Mouse (Mus musculus) midbrain, embryonic 13.5 days (tissue): ENCODE measurements around the gene Rasl11b. TPM values are rescaled to one million over a fixed set of nuclear protein-coding genes. Genes with fewer than 3 reads are reported as not detected.

Experiments
- ATAC-seq: fragments of 200-750 bp; cut with Nextera tagmentation; 2 replicates; pipeline ENCODE4 v1.8.0; 2017; ENCODE audit warnings: mild to moderate bottlenecking, moderate TSS enrichment, moderate library complexity
- H3K27ac ChIP-seq: fragments of 300-500 bp; sonication (generic); 2 replicates; pipeline ENCODE4 v1.5.1; 2015; ENCODE audit warnings: inconsistent platforms, mild to moderate bottlenecking, moderate library complexity
- H3K27me3 ChIP-seq: fragments of 300-500 bp; sonication (generic); 2 replicates; pipeline ENCODE4 v1.6.1; 2015; ENCODE audit warnings: mild to moderate bottlenecking, inconsistent platforms
- H3K36me3 ChIP-seq: fragments of 300-500 bp; sonication (generic); 2 replicates; pipeline ENCODE4 v1.6.1; 2015; ENCODE audit warnings: mild to moderate bottlenecking, inconsistent platforms
- H3K4me1 ChIP-seq: fragments of 300-500 bp; sonication (generic); replicated peaks from 2 replicates; pipeline ENCODE4 v1.6.1; 2015; ENCODE audit warnings: inconsistent platforms
- H3K4me2 ChIP-seq: fragments of 300-500 bp; sonication (generic); replicated peaks from 2 replicates; pipeline ENCODE4 v1.6.1; 2015; ENCODE audit warnings: moderate library complexity, mild to moderate bottlenecking, inconsistent platforms
- H3K4me3 ChIP-seq: fragments of 300-500 bp; sonication (generic); replicated peaks from 2 replicates; pipeline ENCODE4 v1.5.1; 2015; ENCODE audit warnings: mild to moderate bottlenecking, inconsistent platforms
- H3K9ac ChIP-seq: fragments of 300-500 bp; sonication (generic); replicated peaks from 2 replicates; pipeline ENCODE4 v1.6.1; 2015; ENCODE audit warnings: mild to moderate bottlenecking, inconsistent platforms
- H3K9me3 ChIP-seq: fragments of 300-500 bp; sonication (generic); 2 replicates; pipeline ENCODE4 v1.6.1; 2016; ENCODE audit warnings: mild to moderate bottlenecking, inconsistent platforms
- WGBS: fragments of 180-500 bp; shearing (Covaris S2); methylation state at CpG from one replicate; pipeline ENCODE4 v1.1.7; 2015; 5-methylcytosine and 5-hydroxymethylcytosine counted together
- polyA plus RNA-seq: library from polyadenylated mRNA; unstranded; fragments of >200 nt; fragmentation: Nextera tagmentation; extraction: Ambion mirVana; gene quantifications from 2 replicates; pipeline ENCODE4 v1.2.1, GENCODE M21; 2015

Rasl11b gene
- polyA plus RNA-seq, 1 experiment from 2014 or later: 11.0 TPM

DNA sequence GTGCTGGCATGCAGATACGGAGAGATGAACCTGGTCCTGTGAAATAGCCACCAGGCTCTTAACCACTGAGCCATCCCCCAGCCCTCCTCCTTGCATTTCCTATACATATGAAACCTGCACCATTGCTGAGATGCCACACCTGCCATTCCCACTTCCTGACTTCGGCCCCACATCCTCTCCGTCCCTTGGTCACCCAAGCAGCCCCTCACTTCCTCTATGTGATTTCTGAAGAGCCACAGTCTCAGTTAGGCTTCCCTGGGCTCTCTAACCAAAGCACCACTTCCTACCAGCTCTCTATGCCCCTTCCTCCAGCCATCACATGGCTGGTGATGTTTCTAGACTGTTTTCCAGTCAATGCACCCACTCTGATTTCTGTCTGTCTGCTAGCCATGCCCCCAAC, 28.4 kb upstream of the Rasl11b start:
- 92% methylated on average over 3 of the region's 3 CpGs for WGBS

GRCm38 (mm10) chr5:74168085-74168484, 27.0 kb upstream of the Rasl11b start:
- Histone ChIP-seq H3K27me3 (peaks cover 53% of the 10 kb centered on the region), H3K9me3 (no peaks in the 10 kb centered on the region), H3K4me2 (no peak overlapping the region), H3K4me1 (peaks cover 2% of the 10 kb centered on the region; the same call in 1 of the 2 replicates), H3K36me3 (no peaks in the 10 kb centered on the region), H3K27ac (no peak overlapping the region), H3K4me3 (no peak overlapping the region), H3K9ac (no peak overlapping the region)
- 93% methylated on average over 3 of the region's 3 CpGs for WGBS
- no peak for ATAC-seq

More for the DNA sequence above, 28.4 kb upstream of the Rasl11b start:
- H3K9me3 ChIP-seq: no peaks in the 10 kb centered on the region
- no peak overlapping the region for H3K27ac ChIP-seq
- no peak overlapping the region for H3K9ac ChIP-seq
- H3K36me3 ChIP-seq: no peaks in the 10 kb centered on the region
- no peak overlapping the region for H3K4me3 ChIP-seq
- H3K27me3 ChIP-seq: peaks cover 53% of the 10 kb centered on the region
- peaks cover 8% of the 10 kb centered on the region for H3K4me1 ChIP-seq
- H3K4me2 ChIP-seq: no peak overlapping the region
- no peak for ATAC-seq

- Histone ChIP-seq H3K36me3 (no peaks in the 10 kb centered on the region), H3K27ac (no peak overlapping the region), H3K4me2 (no peak overlapping the region), H3K4me3 (no peak overlapping the region), H3K9ac (no peak overlapping the region), H3K4me1 (peaks cover 24% of the 10 kb centered on the region), H3K27me3 (peaks cover 38% of the 10 kb centered on the region), H3K9me3 (no peaks in the 10 kb centered on the region)
- WGBS: 78% methylated on average over 9 of the region's 9 CpGs
- ATAC-seq: no peak
Observed at GRCm38 (mm10) chr5:74171768-74172167, 23.3 kb upstream of the Rasl11b start.

DNA sequence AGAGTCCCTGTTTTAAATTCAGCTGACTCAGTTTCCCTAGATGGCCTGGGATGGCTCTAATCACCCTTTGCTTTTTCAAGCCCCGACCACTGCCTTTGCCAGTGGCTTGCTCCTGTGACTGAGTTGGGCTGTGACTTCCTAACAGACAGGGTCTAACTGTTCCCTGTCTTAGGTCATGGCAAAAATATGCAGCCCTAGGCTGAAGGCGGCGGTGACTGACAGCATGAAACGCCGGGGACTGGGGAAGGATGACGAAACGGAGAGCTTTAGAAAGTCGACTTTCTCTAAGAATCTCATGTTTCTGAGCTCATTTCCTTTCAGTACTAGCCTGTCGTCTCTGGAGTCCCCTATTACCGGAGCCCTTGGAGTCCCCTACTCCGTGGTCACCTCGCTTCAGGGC, 22.9 kb upstream of the Rasl11b start:
- Histone ChIP-seq H3K9ac (no peak overlapping the region), H3K9me3 (no peaks in the 10 kb centered on the region), H3K4me3 (no peak overlapping the region), H3K27me3 (peaks cover 42% of the 10 kb centered on the region), H3K4me1 (peaks cover 24% of the 10 kb centered on the region), H3K36me3 (no peaks in the 10 kb centered on the region), H3K4me2 (no peak overlapping the region), H3K27ac (no peak overlapping the region)
- WGBS: 76% methylated on average over 12 of the region's 12 CpGs
- ATAC-seq: no peak

GRCm38 (mm10) chr5:74173162-74173844, 21.8 kb upstream of the Rasl11b start:
- no peak overlapping the region for H3K4me3 ChIP-seq
- peak overlapping the region; percentile 18; the same call in 1 of the 2 replicates for H3K4me2 ChIP-seq
- peaks cover 24% of the 10 kb centered on the region for H3K4me1 ChIP-seq
- no peak overlapping the region for H3K9ac ChIP-seq
- 43% methylated on average over 18 of the region's 18 CpGs for WGBS
- ATAC-seq: peak; percentile 72
- H3K27me3 ChIP-seq: peaks cover 43% of the 10 kb centered on the region
- no peak overlapping the region for H3K27ac ChIP-seq
- no peaks in the 10 kb centered on the region for H3K36me3 ChIP-seq
- H3K9me3 ChIP-seq: no peaks in the 10 kb centered on the region

GRCm38 (mm10) chr5:74175526-74176270, 19.4 kb upstream of the Rasl11b start:
- peak; percentile 39; the same call in 1 of the 2 replicates for ATAC-seq
- 56% methylated on average over 14 of the region's 14 CpGs for WGBS
- H3K27me3 ChIP-seq: peaks cover 19% of the 10 kb centered on the region
- H3K9ac ChIP-seq: no peak overlapping the region
- no peaks in the 10 kb centered on the region for H3K36me3 ChIP-seq
- no peak overlapping the region for H3K27ac ChIP-seq
- peaks cover 44% of the 10 kb centered on the region for H3K4me1 ChIP-seq
- H3K4me3 ChIP-seq: no peak overlapping the region
- H3K9me3 ChIP-seq: no peaks in the 10 kb centered on the region
- no peak overlapping the region for H3K4me2 ChIP-seq

GRCm38 (mm10) chr5:74180216-74180615, 14.9 kb upstream of the Rasl11b start:
- Histone ChIP-seq H3K36me3 (no peaks in the 10 kb centered on the region), H3K9me3 (no peaks in the 10 kb centered on the region), H3K4me2 (no peak overlapping the region), H3K9ac (no peak overlapping the region), H3K4me3 (no peak overlapping the region), H3K27ac (no peak overlapping the region), H3K4me1 (peaks cover 35% of the 10 kb centered on the region), H3K27me3 (peaks cover 31% of the 10 kb centered on the region)
- 11% methylated on average over 10 of the region's 10 CpGs for WGBS
- ATAC-seq: peak; percentile 70

GRCm38 (mm10) chr5:74183118-74183517, 12.0 kb upstream of the Rasl11b start:
- no peak for ATAC-seq
- peaks cover 27% of the 10 kb centered on the region for H3K4me1 ChIP-seq
- no peaks in the 10 kb centered on the region for H3K9me3 ChIP-seq
- H3K4me3 ChIP-seq: no peak overlapping the region
- H3K4me2 ChIP-seq: no peak overlapping the region
- H3K9ac ChIP-seq: no peak overlapping the region
- H3K27me3 ChIP-seq: peaks cover 20% of the 10 kb centered on the region; the same call in 1 of the 2 replicates
- H3K27ac ChIP-seq: no peak overlapping the region
- no peaks in the 10 kb centered on the region for H3K36me3 ChIP-seq
- 59% methylated on average over 10 of the region's 10 CpGs for WGBS

DNA sequence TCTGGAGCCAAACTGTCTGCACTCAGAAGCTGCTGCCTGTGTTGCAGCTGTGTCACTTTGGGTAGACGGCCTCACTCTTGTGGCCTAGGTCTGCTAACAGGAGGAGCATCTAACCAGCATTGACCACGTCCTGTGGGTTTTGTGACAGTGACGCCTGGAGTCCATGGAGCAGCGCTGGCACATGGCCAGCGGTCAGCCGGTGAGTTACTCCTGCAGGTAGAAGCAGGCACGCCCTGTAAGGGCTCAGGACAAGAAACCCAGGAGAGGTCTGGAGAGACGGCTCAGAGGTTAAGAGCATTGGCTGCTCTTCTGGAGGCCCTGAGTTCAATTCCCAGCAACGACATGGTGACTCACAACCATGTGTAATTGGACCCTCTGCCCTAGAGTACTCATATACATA, 10.5 kb upstream of the Rasl11b start:
- Histone ChIP-seq H3K4me3 (no peak overlapping the region), H3K27me3 (peaks cover 30% of the 10 kb centered on the region; the same call in 1 of the 2 replicates), H3K27ac (no peak overlapping the region), H3K9me3 (no peaks in the 10 kb centered on the region), H3K4me1 (peaks cover 18% of the 10 kb centered on the region), H3K4me2 (no peak overlapping the region), H3K9ac (no peak overlapping the region), H3K36me3 (no peaks in the 10 kb centered on the region)
- ATAC-seq: no peak
- WGBS: 85% methylated on average over 9 of the region's 9 CpGs

- ATAC-seq: no peak
- H3K4me2 ChIP-seq: no peak overlapping the region
- 92% methylated on average over 12 of the region's 12 CpGs for WGBS
- H3K27ac ChIP-seq: no peak overlapping the region
- peaks cover 30% of the 10 kb centered on the region for H3K27me3 ChIP-seq
- H3K9ac ChIP-seq: no peak overlapping the region
- peaks cover 5% of the 10 kb centered on the region; the same call in 1 of the 2 replicates for H3K4me1 ChIP-seq
- no peak overlapping the region for H3K4me3 ChIP-seq
- no peaks in the 10 kb centered on the region for H3K36me3 ChIP-seq
- no peaks in the 10 kb centered on the region for H3K9me3 ChIP-seq
Observed at GRCm38 (mm10) chr5:74188076-74188475, 7.0 kb upstream of the Rasl11b start.

DNA sequence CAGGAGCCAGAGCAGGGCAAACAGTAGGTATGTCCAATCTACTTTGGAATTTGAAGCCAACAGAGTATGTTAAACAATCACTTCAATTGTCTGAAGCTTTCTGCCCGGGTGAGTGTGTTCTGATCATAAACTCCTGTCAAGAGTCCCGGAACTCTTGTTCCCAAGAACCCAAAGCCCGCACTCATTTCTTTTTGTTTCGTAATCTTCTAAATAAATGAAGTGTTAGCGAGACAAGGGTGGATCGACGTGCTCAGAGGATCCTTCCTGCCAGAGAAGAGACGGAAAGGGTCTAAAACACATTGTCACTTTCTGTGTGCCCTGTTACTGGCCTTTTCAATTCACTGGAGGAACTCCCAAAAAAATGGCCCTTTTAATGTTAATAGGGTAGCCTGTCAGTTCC, 6.2 kb upstream of the Rasl11b start:
- no peak overlapping the region for H3K9ac ChIP-seq
- no peaks in the 10 kb centered on the region for H3K36me3 ChIP-seq
- WGBS: 71% methylated on average over 8 of the region's 8 CpGs
- no peak overlapping the region for H3K27ac ChIP-seq
- no peak overlapping the region for H3K4me2 ChIP-seq
- no peak overlapping the region for H3K4me3 ChIP-seq
- peaks cover 6% of the 10 kb centered on the region for H3K4me1 ChIP-seq
- peaks cover 31% of the 10 kb centered on the region for H3K27me3 ChIP-seq
- no peak for ATAC-seq
- H3K9me3 ChIP-seq: no peaks in the 10 kb centered on the region

GRCm38 (mm10) chr5:74189484-74190160, 5.5 kb upstream of the Rasl11b start:
- H3K27me3 ChIP-seq: peaks cover 39% of the 10 kb centered on the region
- no peak overlapping the region for H3K4me2 ChIP-seq

More at GRCm38 (mm10) chr5:74189484-74190160, 5.5 kb upstream of the Rasl11b start:
- no peaks in the 10 kb centered on the region for H3K36me3 ChIP-seq
- peaks cover 13% of the 10 kb centered on the region for H3K4me1 ChIP-seq
- no peak overlapping the region for H3K4me3 ChIP-seq
- 40% methylated on average over 9 of the region's 9 CpGs for WGBS
- H3K9me3 ChIP-seq: no peaks in the 10 kb centered on the region
- no peak for ATAC-seq
- H3K27ac ChIP-seq: no peak overlapping the region
- H3K9ac ChIP-seq: no peak overlapping the region
